Mouse (Mus musculus): Measurements from ENCODE around the gene Crispld2.

Gene Crispld2

DNA sequence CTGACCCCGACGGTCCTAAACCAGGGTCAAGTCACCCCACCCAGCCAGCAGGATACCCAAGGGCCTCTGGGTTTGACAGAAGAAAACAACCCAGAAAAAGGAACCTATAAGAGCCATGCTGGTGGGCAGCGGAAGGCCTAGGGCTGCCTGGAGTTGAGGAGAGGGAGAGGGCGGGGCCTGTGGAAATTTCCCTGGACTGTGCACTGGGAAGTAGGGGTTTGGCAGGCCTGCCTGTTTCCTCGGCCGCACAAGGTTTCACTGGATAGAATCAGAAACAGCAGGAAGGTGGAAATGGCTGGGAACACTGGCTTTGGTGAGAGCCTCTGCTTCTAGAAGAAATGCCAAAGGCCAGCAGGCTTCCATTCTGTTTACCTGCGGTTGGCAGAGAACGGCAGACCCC, 80.6 kb downstream of the Crispld2 start:
- DNase-seq, result no peak

DNA sequence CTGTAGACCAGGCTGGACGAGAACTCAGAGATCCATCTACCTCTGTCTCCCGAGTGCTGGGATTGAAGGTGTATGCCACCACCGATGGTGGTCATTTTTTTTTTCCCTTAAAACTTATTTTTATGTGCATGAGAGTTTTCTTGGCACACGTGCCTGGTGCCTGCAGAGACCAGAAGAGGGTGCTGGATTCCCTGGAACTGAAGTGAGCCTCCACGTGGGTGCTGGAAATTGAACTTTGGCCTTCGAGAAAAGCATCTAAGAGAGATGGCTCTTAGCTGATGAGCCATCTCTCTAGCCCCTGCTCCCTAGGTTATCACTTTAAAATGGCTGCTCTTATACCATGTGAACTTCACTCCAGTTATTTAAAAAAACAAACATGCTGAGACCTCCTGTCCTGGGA, 82.3 kb downstream of the Crispld2 start:
- DNase-seq, result no peak

DNA sequence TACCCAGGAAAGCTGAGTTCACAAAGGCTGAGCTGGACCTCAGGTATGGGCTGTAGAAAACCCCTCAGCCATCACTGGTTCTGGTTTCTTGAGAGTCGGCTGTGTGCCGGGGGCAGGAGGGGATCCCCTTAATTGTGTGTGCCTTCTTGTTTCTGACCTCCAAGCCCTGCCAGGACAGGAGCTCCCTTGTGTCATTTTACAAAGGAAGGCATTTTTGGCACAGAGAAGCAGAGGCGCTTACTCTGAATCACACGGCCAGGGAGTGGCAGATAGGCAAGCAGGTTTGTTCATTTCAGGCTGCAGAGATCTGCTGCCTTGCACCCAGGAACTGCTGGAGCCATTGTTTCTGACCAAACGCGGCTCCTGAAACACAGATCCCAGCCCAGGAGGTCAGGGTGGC, 83.1 kb downstream of the Crispld2 start:
- DNase-seq, result no peak

DNA sequence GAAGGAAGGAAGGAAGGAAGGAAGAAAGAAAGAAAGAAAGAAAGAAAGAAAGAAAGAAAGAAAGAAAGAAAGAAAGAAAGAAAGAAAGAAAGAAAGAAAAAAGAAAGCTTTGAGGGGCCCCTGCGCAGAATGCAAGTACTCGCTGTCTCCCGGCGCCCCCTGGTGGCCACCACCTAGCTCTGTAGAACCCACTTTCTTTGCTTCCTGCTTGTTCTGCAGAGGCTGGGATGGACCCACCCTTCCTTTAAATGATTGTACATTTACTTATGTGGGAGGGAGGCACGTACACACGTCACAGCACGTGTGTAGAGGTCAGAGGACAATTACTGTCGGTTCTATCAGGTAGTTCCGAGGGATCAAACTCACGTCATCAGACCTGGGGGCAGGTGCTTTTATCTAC, 85.8 kb downstream of the Crispld2 start:
- DNase-seq, result peak; percentile 94

DNA sequence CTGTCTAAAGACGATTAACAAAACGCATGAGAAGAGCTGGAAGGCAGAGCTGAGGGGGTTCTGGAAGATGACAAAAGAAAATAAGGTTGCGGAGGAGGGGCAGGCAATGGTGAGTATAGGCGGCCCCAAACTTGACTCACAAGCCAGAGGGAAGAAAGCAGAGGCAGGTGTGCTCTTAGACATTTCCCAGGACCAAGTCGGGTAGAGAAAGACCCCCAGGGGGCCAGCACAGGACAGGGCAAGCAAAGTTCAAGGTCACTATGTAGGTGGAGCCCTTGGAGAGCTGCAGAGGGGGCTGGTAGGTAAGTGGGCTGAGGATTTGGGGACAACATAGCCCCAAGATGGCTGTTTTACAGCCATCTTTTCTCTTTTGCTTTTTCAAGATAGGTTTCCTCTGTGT, 87.1 kb downstream of the Crispld2 start:
- DNase-seq, result no peak

DNA sequence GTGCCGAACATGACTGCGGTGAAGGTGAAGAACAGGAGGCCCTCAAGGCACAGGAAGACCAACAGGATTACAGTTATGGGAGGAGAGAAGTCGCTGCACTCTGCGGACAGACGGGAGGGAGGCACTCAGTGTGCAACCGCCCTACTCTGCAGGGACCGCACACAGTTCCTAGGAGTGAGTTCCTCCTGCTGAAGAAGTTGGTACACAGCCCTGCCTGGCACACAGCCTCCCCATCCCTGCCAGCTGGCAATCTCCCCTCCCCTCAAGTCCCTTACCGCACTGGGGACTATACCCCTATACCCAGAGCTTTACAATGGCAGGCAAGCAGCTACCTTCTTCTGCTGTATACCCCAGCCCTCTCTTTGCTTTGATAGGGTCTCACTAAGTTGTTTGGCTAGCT, 91.0 kb downstream of the Crispld2 start:
- DNase-seq, result peak; percentile 55

DNA sequence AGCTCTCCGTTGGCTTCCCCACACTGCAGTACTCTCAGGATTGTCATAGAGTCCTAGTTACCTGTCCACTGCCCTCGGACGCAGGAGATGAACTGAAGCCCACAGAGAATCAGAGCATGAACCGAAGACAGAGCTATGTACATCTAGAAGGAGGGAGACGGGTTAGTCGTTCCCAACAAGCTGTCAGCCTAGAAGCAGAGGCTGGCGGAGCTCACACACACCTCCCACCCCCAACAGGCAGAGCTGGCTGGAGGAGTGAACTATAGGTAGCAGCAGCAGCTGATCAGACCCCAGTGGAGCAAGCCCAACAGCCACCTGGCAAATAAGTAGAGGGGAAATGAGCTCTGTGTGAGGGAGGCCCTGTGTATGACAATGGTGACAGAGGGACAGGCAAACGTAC, 92.5 kb downstream of the Crispld2 start:
- DNase-seq, result no peak

DNA sequence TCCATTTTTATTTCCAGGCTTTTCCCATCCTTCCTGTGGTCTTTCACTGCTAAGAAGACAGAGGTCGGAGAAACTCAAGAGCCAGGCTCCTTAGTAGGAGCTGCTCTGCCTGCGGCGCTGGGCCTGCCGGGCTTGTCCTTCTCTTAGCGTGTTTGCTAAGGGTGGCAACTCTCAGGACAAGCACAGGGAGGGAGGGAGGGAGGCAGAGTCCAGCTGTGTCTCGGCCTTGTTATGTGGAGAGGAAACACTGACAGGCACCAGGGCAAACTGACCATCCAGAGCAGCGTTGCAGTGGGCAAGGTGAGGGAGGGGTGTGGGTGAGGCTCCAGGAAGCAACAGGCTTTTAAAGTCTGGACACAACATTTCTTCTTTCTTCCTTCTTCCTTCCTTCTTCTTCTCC, 97.3 kb downstream of the Crispld2 start:
- no peak for DNase-seq

DNA sequence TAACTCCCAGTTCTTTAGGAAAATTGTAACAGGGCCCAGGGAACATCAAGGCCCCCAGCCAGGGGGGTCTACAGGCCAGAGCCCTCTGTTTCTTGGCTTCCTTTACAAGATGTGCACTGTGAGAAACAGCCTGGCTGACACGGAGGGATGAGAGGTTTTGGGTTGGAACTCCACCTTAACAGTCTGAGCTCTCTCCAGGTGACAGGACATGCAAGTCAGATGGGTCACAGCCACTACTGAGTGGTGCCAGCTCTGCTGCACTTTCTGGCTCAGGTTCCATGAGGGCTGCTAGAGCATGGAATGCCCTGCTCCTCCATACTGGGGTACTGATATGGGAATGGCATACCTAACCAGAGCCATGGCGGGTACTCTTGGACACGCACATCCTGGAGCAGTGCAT, 98.8 kb downstream of the Crispld2 start:
- DNase-seq, result no peak

DNA sequence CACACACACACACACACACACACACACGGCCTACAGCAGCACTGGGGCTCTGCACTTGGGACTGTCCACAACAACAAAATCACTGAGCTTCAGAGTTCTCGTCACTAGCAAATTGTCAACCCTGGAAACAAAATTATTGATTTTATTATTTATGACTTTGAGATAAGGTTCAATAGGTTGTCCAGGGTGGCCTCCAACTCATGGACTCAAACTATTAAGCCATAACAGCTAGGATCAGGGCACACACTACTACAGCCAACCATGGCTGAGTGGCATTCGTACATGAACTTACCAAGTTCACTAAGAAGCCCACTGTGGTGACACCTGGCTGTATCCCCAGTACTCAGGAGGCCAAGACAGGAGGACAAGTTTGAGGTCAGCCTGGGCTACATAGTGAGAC, 100.9 kb downstream of the Crispld2 start:
- no peak for DNase-seq

DNA sequence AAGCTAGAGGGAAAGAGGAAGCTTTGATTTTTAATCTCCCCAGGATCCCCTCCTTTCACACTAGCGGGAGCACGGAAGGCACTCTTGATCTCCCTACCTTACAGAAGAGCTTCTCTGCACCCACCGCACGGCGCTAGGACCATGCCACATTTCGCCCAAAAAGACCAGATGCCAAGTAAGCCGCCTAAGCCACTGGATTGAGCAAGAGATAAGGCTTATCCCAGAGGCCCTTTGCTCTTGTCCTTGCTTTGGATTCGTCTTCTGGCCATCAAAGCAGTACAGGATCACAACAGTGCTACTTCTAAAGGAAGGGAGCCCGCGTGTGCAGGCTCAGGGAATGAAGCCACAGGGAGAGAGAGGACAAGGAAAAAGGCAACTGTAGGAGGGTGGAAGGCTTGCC, 102.6 kb downstream of the Crispld2 start:
- DNase-seq, result no peak

DNA sequence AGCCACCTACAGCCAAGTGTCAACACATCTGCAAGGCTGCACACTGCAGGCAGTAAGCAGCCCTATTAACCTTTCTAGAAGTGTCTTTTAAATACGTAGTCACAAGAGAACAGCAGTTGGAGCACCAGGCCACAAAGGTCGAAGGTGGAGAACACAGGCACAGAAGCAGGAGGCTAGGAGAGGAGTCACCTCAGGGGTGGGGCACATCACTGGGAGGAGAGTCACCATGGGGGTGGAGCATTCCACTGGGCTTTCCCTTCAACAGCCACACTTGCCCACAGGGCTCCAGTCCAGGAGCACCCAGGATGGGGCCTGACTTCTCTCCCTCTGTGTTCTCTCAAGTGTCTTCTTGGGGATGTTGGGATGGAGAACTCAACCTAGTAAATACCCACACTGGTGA, 104.2 kb downstream of the Crispld2 start:
- no peak for DNase-seq

DNA sequence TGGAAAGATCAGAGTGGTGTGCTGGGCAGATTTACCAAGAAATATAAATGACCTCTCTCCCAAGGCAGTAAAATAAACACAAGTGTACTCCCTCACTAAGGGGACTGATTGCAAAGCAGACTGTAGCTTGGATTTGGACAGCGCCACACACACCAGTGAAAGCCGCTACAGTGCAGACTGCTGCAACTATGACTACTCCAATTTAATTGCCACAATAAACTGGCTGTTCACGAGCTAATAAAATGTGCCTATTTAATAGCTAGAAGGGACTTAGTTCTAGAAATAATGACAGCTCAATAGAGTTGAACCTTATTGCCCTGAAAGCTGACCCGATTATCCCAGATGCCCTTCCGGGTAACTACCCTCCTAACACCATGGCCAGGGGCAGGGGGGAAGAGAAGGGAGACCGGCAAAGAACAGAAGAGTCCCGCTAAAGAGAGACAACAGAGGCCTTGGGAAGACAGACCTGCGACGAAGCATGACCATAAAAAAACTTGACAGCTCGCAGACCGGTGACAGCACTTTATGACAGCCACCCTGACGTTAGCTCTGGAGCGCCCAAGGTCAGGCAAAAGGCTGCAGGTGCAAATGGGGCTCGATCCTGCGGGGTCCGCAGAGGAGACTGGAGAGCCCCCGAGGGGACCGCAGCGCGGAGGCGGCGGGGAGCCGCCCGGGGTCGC, 108.3 kb downstream of the Crispld2 start:
- DNase-seq, result no peak

DNA sequence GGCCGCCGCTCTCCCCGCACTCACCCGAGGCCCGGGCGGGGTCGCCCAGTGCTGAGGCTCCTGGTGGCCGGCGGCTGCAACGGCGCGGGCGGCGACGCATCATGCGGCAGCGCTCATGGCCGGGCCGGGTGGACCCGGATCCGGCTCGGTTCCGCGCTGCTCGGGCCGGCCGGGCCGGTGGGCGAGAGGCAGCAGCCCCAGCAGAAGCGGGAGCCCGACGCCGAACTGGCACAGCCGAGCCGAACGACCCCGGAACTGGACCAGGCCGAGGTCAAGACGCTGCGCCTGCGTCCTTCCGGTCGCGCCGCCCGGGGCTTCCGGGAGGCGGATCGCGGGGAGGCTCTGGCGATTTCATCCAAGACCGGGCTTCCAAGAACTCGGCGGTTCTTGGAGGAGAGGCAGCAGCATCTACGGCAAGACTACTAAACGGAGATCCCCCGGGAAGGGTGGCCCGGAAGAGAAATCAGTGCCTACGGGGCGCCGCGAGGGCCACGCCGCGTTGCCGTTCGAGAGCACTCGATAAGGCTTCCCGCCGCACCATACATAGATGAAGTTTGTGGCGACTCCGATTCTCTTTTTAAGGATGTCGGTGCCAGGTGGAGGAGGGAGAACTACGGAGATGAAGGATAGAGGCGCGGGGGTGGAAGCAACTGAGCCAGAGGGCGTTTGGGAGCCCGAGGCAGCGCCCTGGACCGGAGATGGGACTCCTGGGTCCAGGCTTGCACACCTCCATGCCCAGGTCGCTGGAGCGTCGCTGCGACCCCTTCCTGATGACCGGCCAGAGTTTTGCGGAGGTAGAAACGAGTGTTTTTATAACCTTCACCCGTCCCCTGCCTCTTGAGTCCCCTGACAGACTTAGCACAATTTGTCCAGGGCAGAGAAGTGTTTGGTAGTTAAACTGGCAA, 109.1 kb downstream of the Crispld2 start, which contains the start of gene Zdhhc7:
Zdhhc7 (minus strand) TSS at position 415 of the 905 bp plus-strand sequence.
- DNase-seq, result peak; percentile 81

All from right cerebral cortex, postnatal 4 days (tissue).